Mouse (Mus musculus) bone marrow macrophage, adult 2 months (primary cell): ENCODE measurements around the gene Megf8.

Experiments
- CTCF ChIP-seq: IDR thresholded peaks from 2 replicates; pipeline ENCODE4 v1.5.1; 2012; ENCODE audit warnings: low read depth, mild to moderate bottlenecking, low read length, moderate library complexity
- POLR2A ChIP-seq: IDR thresholded peaks from 2 replicates; pipeline ENCODE4 v1.6.1; 2012; ENCODE audit warnings: mild to moderate bottlenecking, low read depth, low read length, borderline replicate concordance

DNA sequence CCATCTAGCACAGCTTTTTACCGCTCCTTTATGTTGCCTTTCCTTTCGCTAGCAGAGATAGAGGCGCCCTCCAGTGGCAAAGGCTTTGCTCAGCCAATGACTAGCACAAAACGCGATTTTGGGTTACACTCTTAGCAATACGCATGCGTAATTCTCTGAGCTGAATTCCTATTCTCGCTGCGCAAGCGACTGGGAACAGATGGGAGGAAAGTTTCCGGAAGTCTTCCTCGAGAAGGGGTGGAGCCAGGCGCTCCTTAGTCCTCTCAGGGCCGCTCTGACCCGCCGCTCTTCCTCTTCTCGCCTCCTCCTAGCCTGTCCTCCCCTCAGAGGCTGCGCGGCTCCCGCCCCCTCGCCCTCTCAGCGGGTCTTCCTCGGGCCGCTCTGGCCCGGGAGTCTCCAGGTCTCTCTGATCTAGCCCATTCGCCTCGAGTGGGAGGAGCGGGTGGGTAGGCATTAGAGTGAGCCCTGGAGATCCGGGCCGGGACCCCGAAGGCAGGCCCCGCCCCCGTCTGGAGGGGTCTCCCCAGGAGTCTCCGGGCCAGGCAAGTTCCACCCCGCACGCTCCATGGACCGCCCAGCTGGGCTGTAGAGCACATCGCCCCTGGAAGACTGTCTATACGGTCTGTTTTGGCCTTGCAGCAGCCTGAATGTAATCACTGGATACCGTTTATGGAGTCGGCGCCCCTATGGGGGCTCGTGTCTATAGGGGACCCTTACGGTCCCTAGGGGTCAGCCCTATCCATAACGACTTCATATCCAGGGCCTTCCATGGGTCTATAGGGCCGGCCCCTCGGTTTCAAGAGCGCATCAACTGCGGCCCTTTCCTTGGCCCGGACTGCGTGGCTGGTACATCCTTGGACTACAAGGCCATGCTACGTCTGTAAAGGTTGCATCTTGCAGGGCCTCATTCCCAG, at the start of gene Megf8:
- no peak for TF ChIP-seq POLR2A
- peak; percentile 49; the same call in 1 of the 2 replicates for TF ChIP-seq CTCF
